Mouse (Mus musculus) E14TG2a.4 (cell line): ENCODE measurements around the gene Dsel.

ENCODE experiments used
- CTCF ChIP-seq: conservative IDR thresholded peaks from 2 replicates; pipeline ENCODE4 v1.5.1; 2014; ENCODE audit warnings: low read length
- NANOG ChIP-seq: IDR thresholded peaks from 2 replicates; pipeline ENCODE4 v1.6.1; 2014; ENCODE audit warnings: borderline replicate concordance, low read length, mixed read lengths
- POU5F1 ChIP-seq: IDR thresholded peaks from 2 replicates; pipeline ENCODE4 v1.6.1; 2014; ENCODE audit warnings: low read length, borderline replicate concordance

DNA sequence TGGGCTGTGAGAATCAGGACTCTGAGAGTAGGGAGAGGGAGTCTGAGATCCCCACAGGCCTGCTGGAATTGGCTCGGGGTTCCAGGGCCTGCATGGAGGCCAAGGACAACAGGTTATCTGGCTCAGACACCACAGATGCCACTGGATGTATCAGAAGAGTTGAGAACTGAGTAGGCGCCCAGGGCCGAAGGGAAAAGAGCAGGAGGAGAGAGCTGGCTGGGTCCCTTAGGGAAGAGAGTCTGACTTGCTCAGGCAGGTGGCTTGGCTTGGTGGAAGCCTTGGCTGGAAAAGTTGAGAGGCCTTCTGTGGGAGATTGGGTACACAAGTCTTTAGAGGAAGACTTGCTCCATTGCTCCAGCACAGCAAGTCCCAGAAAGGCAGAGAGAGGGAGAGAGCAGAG is 18.6 kb upstream of the Dsel start:
- TF ChIP-seq CTCF, result no peak
- no peak for TF ChIP-seq POU5F1
- no peak for TF ChIP-seq NANOG
